Mouse (Mus musculus) stomach, embryonic 15.5 days (tissue): ENCODE data around the gene Stk32b. TPM values are rescaled to one million over a fixed set of nuclear protein-coding genes. Genes with fewer than 3 reads are reported as not detected.
A peak's percentile ranks its signal among the peaks of the same experiment; 100 is the strongest.

Source experiments
- ATAC-seq: fragments of 200-750 bp; cut with Nextera tagmentation; 2 replicates; pipeline ENCODE4 v1.8.0; 2017; ENCODE audit warnings: low read depth, moderate number of reproducible peaks, moderate TSS enrichment; ENCODE audit not compliant: insufficient read depth, low FRiP score
- H3K27ac ChIP-seq: fragments of 300-500 bp; sonication (generic); 2 replicates; pipeline ENCODE4 v1.5.1; 2015; ENCODE audit warnings: mild to moderate bottlenecking, inconsistent platforms
- H3K27me3 ChIP-seq: fragments of 300-500 bp; sonication (generic); replicated peaks from 2 replicates; pipeline ENCODE4 v1.6.1; 2015; ENCODE audit warnings: inconsistent platforms
- H3K36me3 ChIP-seq: fragments of 300-500 bp; sonication (generic); 2 replicates; pipeline ENCODE4 v1.6.1; 2015; ENCODE audit warnings: inconsistent platforms
- H3K4me1 ChIP-seq: fragments of 300-500 bp; sonication (generic); 2 replicates; pipeline ENCODE4 v1.6.1; 2015; ENCODE audit warnings: inconsistent platforms
- H3K4me2 ChIP-seq: fragments of 300-500 bp; sonication (generic); 2 replicates; pipeline ENCODE4 v1.6.1; 2015; ENCODE audit warnings: mild to moderate bottlenecking, inconsistent platforms
- H3K4me3 ChIP-seq: fragments of 300-500 bp; sonication (generic); replicated peaks from 2 replicates; pipeline ENCODE4 v1.5.1; 2015; ENCODE audit warnings: inconsistent platforms
- H3K9ac ChIP-seq: fragments of 300-500 bp; sonication (generic); 2 replicates; pipeline ENCODE4 v1.6.1; 2015; ENCODE audit warnings: inconsistent platforms
- H3K9me3 ChIP-seq: fragments of 300-500 bp; sonication (generic); 2 replicates; pipeline ENCODE4 v1.6.1; 2016; ENCODE audit warnings: inconsistent platforms
- WGBS: fragments of 180-500 bp; shearing (Covaris S2); methylation state at CpG from one replicate; pipeline ENCODE4 v1.1.7; 2015; 5-methylcytosine and 5-hydroxymethylcytosine counted together
- polyA plus RNA-seq: library from polyadenylated mRNA; unstranded; fragments of >200 nt; fragmentation: Nextera tagmentation; extraction: Ambion mirVana; gene quantifications from 2 replicates; pipeline ENCODE4 v1.2.1, GENCODE M21; 2015

The Stk32b gene
- 0.50 and 0.55 TPM in 2 replicates for polyA plus RNA-seq

DNA sequence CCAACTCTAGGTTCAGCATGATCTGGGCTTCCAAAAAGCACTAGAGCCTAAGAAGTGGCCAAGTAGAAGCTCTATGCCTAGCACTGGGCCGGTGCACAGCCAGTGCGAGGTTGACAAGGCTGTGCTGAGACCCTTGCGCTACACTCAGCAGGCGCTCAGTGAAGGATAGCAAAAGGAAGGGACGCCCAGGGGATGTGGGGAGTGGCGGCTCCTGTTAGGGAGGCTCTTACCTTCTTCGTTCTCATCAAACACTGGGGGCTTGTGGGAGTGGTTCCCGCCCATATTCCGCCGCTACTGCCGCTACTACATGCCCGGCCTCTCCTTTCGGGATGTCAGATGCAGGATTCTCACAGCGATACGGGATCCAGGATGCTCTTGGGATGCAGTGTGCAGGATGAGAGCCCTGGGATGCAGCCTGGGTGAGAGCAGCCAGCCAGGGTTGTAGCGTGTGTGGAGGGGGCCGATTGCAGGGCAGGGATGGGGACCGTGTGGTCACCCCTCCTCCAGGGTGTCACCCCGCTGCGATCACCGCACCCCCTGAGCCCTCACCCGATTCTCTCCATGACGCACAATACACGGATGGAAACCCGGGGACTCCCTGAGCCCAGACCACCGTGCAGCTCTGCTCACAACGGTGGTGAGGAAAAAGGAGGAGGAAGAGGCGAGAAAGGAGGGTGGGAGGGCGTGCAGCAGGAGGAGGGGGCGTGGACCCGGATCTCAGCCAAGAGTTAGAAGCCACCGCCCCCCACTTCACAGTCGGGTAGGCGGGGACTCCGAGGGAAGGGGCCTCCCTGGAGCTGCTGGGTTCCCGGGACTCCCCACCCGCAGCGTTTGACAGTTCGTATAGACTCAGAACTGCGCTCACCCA is at the start of gene Stk32b:
Stk32b (minus strand) TSS at position 667 of the 868 bp plus-strand sequence.
- H3K9ac ChIP-seq, result no peak within 1 kb of the TSS
- H3K9me3 ChIP-seq, result no peaks in the 10 kb centered on the region
- H3K27ac ChIP-seq, result no peak within 1 kb of the TSS
- peak; percentile 62 for ATAC-seq
- peaks cover 33% of the 10 kb centered on the region for H3K27me3 ChIP-seq
- peak within 1 kb of the TSS; percentile 40 for H3K4me3 ChIP-seq
- peaks cover 8% of the 10 kb centered on the region; the same call in 1 of the 2 replicates for H3K4me1 ChIP-seq
- whole genome bisulfite sequencing, result 2% methylated on average over 39 of the region's 40 CpGs
- no peaks in the 10 kb centered on the region for H3K36me3 ChIP-seq
- peak within 1 kb of the TSS; percentile 83 for H3K4me2 ChIP-seq

DNA sequence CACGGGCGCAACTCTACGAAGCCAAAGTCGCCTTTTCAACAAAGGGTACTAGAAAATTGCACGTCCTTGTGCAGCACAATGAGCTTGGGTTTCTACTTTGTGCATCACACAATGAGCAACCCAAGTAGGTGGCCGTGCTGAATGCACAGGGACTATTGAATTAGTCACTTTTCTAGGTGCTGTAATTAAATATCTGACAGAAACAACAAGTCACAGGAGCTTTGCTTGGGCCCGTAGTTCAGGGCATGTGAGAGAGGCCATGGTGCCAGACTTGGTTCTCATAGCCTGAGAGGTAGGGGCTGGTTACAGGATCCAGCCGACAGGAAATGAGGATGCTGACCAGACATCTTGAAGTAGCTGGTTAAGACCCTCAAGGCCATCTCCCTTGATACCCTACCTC is 48.9 kb upstream of the Stk32b start:
- Histone ChIP-seq H3K4me1 (no peaks in the 10 kb centered on the region), H3K27ac (no peak overlapping the region), H3K9me3 (no peaks in the 10 kb centered on the region), H3K27me3 (no peaks in the 10 kb centered on the region), H3K4me3 (no peak overlapping the region), H3K36me3 (no peaks in the 10 kb centered on the region), H3K4me2 (no peak overlapping the region), H3K9ac (no peak overlapping the region)
- 74% methylated on average over 8 of the region's 8 CpGs for WGBS
- no peak for ATAC-seq

DNA sequence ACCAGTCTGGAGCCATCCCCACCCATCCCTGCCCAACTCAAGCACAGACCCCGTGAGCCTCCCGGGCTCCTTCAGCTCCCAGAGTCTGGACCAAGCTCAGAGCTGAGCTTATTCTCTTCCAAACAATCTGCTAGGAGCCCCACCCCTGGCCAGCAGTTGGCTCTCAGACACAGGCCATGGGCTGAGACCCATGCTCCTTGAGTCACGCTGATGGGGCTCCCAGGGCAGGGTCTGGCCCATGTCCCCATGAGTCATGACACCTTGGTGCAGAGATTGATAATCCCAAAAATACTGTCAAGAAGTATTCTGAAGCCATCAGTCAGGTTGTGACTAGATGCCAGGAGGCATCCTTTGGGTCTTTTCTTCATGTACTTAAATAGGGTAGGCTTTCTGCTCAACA is 45.1 kb upstream of the Stk32b start:
- ATAC-seq, result no peak
- 75% methylated on average over 3 of the region's 3 CpGs for WGBS
- no peaks in the 10 kb centered on the region for H3K27me3 ChIP-seq
- H3K4me2 ChIP-seq, result no peak overlapping the region
- H3K4me3 ChIP-seq, result no peak overlapping the region
- H3K9ac ChIP-seq, result no peak overlapping the region
- H3K36me3 ChIP-seq, result no peaks in the 10 kb centered on the region
- H3K9me3 ChIP-seq, result no peaks in the 10 kb centered on the region
- H3K4me1 ChIP-seq, result no peaks in the 10 kb centered on the region
- H3K27ac ChIP-seq, result no peak overlapping the region

DNA sequence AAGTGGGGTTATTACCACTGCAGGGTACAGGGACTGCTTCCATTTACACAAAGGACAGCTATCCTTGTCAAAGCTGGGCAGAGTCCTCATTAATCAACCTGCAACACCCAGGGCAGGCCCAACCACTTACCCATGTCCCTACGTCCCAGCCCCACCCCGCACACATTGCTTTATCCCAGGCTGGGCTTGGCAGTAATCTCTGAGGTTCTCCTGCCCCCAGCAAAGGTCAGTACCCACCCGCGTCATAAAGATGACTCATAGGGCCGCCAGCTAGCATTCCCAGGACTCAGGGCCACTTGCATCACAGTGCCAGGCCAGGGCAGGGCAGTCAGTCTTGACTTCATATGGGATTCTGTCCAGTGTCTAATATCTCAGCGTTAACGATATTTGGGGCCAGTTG is 36.4 kb upstream of the Stk32b start:
- Histone ChIP-seq H3K36me3 (no peaks in the 10 kb centered on the region), H3K9me3 (no peaks in the 10 kb centered on the region), H3K9ac (no peak overlapping the region), H3K4me3 (no peak overlapping the region), H3K27me3 (no peaks in the 10 kb centered on the region), H3K4me2 (no peak overlapping the region), H3K27ac (no peak overlapping the region), H3K4me1 (no peaks in the 10 kb centered on the region)
- 58% methylated on average over 7 of the region's 7 CpGs for WGBS
- ATAC-seq, result no peak; the same call in 1 of the 2 replicates

DNA sequence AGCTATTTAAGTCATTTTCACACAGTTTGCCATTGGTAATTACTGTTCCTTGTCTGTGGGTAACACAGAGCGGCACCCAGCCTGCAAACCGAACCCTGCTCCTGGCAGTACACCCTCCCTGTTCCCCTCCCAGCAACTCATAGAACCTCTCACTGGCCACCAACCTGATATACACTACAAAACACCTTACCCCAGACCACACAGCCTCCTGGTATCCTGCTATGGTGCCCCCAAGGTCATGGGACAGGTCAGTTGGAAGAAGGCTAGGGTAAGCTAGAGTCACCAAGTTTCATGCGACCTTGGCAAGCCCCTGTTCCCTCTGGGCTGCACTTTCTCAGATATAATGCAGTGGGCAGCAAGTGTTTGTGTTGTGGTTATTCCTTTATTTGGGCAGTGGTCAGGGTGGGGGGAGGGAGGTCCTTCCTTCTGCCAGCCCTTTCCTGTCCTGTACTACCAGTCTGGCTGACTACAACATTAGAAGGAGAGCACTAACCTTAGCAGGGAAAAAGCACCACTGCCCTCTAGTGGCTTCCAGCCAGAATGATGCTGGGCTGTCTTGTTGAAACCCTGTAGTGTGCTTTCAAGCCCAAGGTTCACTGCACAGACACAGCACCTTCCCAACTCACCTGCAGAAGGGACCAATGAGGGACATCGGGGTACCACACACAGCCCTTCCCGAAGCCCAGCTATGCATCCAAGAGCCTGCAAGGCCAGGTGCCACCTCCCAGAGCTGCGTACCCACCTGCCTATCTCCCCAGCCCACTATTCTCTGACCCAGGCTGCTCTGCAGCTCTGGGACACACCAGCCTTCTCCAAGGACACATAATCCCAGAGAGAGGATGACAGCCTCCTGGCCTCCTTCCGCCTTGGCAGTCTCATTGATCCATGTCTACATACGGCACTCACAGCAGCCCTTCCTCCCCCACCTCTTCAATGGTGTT is 35.3 kb upstream of the Stk32b start:
- Histone ChIP-seq H3K4me1 (no peaks in the 10 kb centered on the region), H3K36me3 (no peaks in the 10 kb centered on the region), H3K27me3 (no peaks in the 10 kb centered on the region), H3K4me3 (no peak overlapping the region), H3K9me3 (no peaks in the 10 kb centered on the region), H3K9ac (no peak overlapping the region), H3K27ac (no peak overlapping the region), H3K4me2 (no peak overlapping the region)
- WGBS, result 52% methylated on average over 8 of the region's 8 CpGs
- peak; percentile 57 for ATAC-seq

DNA sequence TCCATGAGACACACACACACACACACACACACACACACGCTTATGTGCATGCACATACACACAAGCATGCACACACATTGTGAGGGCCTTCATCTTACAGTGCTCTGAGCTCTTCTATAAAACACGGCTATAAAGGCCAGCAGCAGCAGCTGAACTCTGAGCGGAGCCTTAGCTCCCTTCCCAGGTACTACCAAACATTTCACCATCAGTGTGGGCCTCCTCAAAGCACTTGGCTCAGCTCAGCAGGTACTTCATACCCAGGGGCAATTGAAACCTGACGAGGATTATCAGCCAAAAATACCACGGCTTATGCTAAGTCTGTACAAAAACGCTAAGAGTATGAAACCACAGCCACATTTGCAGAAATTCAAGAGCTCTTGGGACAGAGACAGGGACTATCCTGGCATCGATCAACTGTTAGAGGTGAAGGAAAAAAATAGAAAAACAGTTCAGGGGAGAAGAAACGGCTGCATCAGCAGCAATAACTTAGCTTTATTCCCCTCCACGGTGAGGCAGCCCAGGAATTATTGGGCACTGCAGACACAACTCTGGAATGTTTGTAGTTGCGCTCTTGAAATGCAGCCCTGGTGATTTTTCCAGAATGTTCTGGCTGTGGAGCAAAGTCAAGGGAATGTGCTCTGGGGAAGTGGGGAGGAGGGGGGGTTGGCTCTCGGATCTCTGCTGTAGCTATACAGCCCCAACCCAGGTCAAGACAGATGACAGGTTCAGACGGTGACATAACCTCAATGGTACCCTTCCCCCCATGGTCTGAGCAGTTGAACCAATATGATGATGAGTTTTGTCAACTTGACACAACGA is 27.1 kb upstream of the Stk32b start:
- no peak overlapping the region for H3K27ac ChIP-seq
- no peak overlapping the region for H3K4me2 ChIP-seq
- H3K4me3 ChIP-seq, result no peak overlapping the region
- H3K9me3 ChIP-seq, result no peaks in the 10 kb centered on the region
- 72% methylated on average over 13 of the region's 13 CpGs for WGBS
- no peaks in the 10 kb centered on the region for H3K4me1 ChIP-seq
- no peaks in the 10 kb centered on the region for H3K27me3 ChIP-seq
- no peak overlapping the region for H3K9ac ChIP-seq
- no peaks in the 10 kb centered on the region for H3K36me3 ChIP-seq
- ATAC-seq, result no peak

DNA sequence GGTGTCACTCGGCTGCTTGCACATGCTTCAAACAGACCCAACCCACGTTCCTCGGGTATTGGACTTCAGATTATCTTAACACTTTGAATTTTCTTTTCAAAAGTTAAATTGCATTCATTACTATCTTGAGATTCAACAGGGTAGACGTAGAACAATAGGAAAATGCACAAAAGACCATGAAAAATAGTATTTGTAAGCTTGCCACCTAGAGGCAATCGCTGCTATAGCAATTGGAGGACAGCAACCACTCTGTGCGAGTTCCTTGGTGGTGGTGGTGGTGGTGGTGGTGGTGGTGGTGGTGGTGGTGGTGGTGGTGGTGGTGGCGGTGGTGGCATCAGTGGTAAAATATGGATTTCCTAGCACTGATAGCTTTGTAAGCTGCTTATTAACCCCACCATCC is 19.2 kb upstream of the Stk32b start:
- Histone ChIP-seq H3K9me3 (no peaks in the 10 kb centered on the region), H3K27me3 (no peaks in the 10 kb centered on the region), H3K36me3 (no peaks in the 10 kb centered on the region), H3K27ac (no peak overlapping the region), H3K4me1 (no peaks in the 10 kb centered on the region), H3K4me2 (no peak overlapping the region), H3K4me3 (no peak overlapping the region), H3K9ac (no peak overlapping the region)
- no peak for ATAC-seq
- 49% methylated on average over 7 of the region's 7 CpGs for WGBS

DNA sequence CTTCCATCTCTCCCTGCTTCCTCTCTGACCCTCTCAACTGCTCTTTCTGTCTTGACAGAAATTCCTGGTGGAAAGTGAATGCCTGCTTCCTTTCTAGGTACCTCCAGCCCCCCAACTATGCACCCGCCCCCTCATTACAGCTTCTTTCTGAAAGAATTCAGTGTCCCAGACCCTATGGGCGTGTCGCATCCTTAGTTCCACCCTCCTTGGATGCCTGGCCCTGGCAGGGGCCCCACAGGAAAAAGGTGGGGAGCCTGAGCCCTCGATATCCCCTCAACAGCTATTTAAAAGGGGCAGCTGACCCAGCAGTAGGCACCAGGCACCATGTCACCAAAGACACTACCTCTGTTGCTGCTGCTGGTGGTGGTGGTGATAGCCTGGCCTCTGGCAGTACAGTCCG is 18.3 kb upstream of the Stk32b start, which contains the start of gene Cytl1:
Cytl1 (plus strand) TSS at position 296 of the 400 bp plus-strand sequence.
- Histone ChIP-seq H3K27me3 (no peaks in the 10 kb centered on the region), H3K4me3 (no peak within 1 kb of the TSS), H3K9me3 (no peaks in the 10 kb centered on the region), H3K9ac (no peak within 1 kb of the TSS), H3K36me3 (no peaks in the 10 kb centered on the region), H3K4me1 (no peaks in the 10 kb centered on the region), H3K27ac (no peak within 1 kb of the TSS), H3K4me2 (no peak within 1 kb of the TSS)
- 42% methylated on average over 5 of the region's 5 CpGs for WGBS
- no peak for ATAC-seq

DNA sequence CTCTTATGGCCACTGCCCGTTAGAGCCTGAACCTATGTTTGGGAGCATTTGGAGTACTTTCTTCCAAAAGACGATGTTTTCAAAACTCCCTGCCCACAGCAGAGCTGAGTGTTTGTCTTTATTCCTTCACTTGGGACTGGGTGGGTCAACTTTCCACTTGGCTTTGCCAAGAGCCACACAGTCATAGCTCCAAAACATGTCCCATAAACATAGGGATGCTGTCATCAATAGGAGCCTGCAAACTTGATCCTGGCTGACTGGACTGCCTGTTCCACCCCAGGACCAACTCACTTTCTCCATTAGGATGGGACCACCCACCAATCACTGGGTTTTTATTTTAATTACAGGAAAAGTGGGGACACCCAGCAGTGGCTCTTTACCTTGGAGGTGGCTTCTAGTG is 13.8 kb upstream of the Stk32b start:
- Histone ChIP-seq H3K9me3 (no peaks in the 10 kb centered on the region), H3K4me2 (no peak overlapping the region), H3K4me1 (no peaks in the 10 kb centered on the region), H3K4me3 (no peak overlapping the region), H3K27ac (no peak overlapping the region), H3K36me3 (no peaks in the 10 kb centered on the region), H3K27me3 (no peaks in the 10 kb centered on the region), H3K9ac (no peak overlapping the region)
- no peak for ATAC-seq
- 90% methylated on average over 2 of the region's 2 CpGs for WGBS

DNA sequence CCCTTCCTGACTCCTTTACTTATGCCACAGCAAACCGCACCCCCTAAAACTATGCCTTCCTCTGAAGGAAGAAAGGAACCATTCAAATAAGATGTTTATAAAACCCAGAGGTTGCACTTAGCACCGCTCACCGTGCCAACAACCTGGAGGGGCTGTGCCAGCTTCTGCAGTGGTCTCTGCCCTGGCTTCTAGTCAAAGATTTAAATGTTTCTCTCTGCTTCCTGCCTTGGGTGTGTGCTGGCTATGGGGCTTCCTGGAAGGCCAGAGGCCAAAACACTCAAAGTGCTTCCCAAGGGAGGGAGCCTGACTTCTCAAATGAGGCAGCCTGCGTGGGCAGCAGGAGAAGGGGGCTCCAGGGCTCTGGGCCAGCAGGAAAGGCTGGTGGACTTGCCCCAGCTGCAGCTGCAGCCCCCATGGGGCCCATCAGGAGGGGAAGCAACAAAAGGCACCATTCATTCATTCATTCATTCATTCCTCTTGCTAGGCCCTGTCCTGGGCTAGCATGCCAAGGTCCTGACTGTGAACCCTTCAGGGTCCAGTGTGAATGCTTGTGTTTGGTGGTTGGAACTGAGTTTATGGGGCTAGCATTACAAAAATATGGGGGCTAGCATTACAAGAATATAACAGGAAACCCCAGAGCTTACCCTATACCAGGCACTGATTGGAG is 8.4 kb upstream of the Stk32b start:
- H3K36me3 ChIP-seq, result no peaks in the 10 kb centered on the region
- WGBS, result 69% methylated on average over 4 of the region's 4 CpGs

DNA sequence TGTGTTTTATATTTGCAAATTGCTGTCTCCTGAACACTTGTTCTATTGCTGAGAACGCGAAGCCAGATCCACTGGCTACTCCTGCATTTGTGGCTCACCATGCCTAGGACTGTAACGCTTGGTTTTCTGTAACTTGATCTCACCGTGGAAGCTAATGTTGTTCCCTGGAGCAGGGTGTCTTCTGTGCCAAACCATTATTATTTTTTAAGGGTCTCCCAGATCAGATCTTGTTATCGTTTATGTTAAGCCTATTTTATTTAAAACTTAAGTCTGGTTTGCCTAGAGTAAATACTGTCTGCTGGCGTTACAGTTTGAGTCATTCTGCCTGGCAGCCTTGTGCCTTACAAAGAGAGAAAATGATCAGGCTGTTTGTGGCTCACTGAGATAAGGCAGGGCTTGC is 3.7 kb upstream of the Stk32b start:
- WGBS, result 12% methylated on average over 6 of the region's 6 CpGs
- H3K27ac ChIP-seq, result no peak overlapping the region
- no peaks in the 10 kb centered on the region for H3K36me3 ChIP-seq
- no peak for ATAC-seq
- H3K4me2 ChIP-seq, result no peak overlapping the region
- H3K27me3 ChIP-seq, result peaks cover 29% of the 10 kb centered on the region
- H3K4me3 ChIP-seq, result no peak overlapping the region
- H3K9me3 ChIP-seq, result no peaks in the 10 kb centered on the region
- no peak overlapping the region for H3K9ac ChIP-seq
- peaks cover 8% of the 10 kb centered on the region; the same call in 1 of the 2 replicates for H3K4me1 ChIP-seq

More for the DNA sequence above, 8.4 kb upstream of the Stk32b start:
- ATAC-seq, result no peak
- no peak overlapping the region for H3K4me3 ChIP-seq
- no peak overlapping the region for H3K9ac ChIP-seq
- no peak overlapping the region for H3K4me2 ChIP-seq
- H3K27me3 ChIP-seq, result no peaks in the 10 kb centered on the region
- no peaks in the 10 kb centered on the region for H3K9me3 ChIP-seq
- H3K27ac ChIP-seq, result no peak overlapping the region
- no peaks in the 10 kb centered on the region for H3K4me1 ChIP-seq
